Mouse (Mus musculus) kidney, postnatal 0 days (tissue): ENCODE data around the gene Gm12248. TPM values are rescaled to one million over a fixed set of nuclear protein-coding genes. Genes with fewer than 3 reads are reported as not detected.
A peak's percentile ranks its signal among the peaks of the same experiment; 100 is the strongest.

Experiments used
- ATAC-seq: fragments of 200-750 bp; cut with Nextera tagmentation; replicated peaks from 2 replicates; pipeline ENCODE4 v1.8.0; 2017; ENCODE audit warnings: low read depth, moderate number of reproducible peaks, moderate TSS enrichment, moderate library complexity; ENCODE audit not compliant: low FRiP score
- DNase-seq: peaks from one replicate; pipeline ENCODE4 v3.0.0-alpha.2; 2016; ENCODE audit warnings: low spot score
- H3K27ac ChIP-seq: fragments of 300-500 bp; sonication (generic); 2 replicates; pipeline ENCODE4 v1.5.1; 2014; ENCODE audit warnings: mild to moderate bottlenecking
- H3K27me3 ChIP-seq: fragments of 300-500 bp; sonication (generic); 2 replicates; pipeline ENCODE4 v1.6.1; 2014; ENCODE audit warnings: low read length, mixed read lengths; ENCODE audit not compliant: insufficient read depth
- H3K36me3 ChIP-seq: fragments of 300-500 bp; sonication (generic); 2 replicates; pipeline ENCODE4 v1.6.1; 2014; ENCODE audit warnings: low read length, mixed read lengths; ENCODE audit not compliant: insufficient read depth
- H3K4me1 ChIP-seq: fragments of 300-500 bp; sonication (generic); replicated peaks from 2 replicates; pipeline ENCODE4 v1.6.1; 2014; ENCODE audit warnings: antibody characterized with exemption, low read length, mixed read lengths; ENCODE audit not compliant: insufficient read depth
- H3K4me2 ChIP-seq: fragments of 300-500 bp; sonication (generic); 2 replicates; pipeline ENCODE4 v1.6.1; 2014; ENCODE audit warnings: mild to moderate bottlenecking, low read length, moderate library complexity, mixed read lengths
- H3K4me3 ChIP-seq: fragments of 300-500 bp; sonication (generic); replicated peaks from 2 replicates; pipeline ENCODE4 v1.5.1; 2014; ENCODE audit warnings: low read depth, low read length
- H3K9ac ChIP-seq: fragments of 300-500 bp; sonication (generic); 2 replicates; pipeline ENCODE4 v1.6.1; 2014; ENCODE audit warnings: low read depth, low read length
- H3K9me3 ChIP-seq: fragments of 300-500 bp; sonication (generic); replicated peaks from 2 replicates; pipeline ENCODE4 v1.6.1; 2016; ENCODE audit warnings: low read length, inconsistent platforms, mixed read lengths
- CTCF ChIP-seq: IDR thresholded peaks from 2 replicates; pipeline ENCODE4 v1.5.1; 2016; ENCODE audit warnings: antibody characterized with exemption, low read depth, mild to moderate bottlenecking, moderate library complexity
- WGBS: fragments of 180-500 bp; shearing (Covaris S2); extraction: QIAGEN DNeasy Blood & Tissue Kit; methylation state at CpG from one replicate; pipeline ENCODE4 v1.1.7; 2014; 5-methylcytosine and 5-hydroxymethylcytosine counted together
- polyA plus RNA-seq: library from polyadenylated mRNA; unstranded; fragments of >200 nt; fragmentation: Nextera tagmentation; extraction: Ambion mirVana; gene quantifications from 2 replicates; pipeline ENCODE4 v1.2.1, GENCODE M21; 2015

The Gm12248 gene
- polyA plus RNA-seq = not detected in 2 replicates

DNA sequence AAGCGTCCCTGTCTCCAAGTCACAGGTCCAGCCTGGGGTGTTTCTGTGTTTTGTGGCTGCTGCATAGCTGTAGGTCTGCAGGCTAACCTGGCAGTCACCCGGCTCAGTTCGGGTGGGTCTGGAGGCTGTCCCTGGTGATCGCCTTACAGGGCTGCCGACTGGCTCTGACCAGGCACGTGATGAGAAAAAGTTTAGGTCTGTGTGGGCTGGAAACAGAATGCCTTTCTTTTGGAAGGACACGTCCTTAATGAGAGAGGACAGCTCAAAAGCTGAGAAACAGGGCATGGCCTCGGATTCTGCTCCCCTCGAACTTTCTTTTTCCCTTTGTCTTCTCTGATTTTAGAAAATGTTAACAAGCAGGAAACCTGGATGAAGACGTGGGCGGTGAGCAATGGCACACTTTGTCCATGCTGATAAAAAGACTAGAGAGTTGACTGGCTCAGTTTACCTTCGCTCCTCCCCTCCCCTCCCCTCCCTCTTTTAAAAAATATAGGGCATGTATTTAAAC is at the start of gene Gm12248:
Gene Gm12248 (minus strand): TSS at position 114 of the 508 bp plus-strand sequence.
- peak within 1 kb of the TSS; percentile 40 for H3K4me2 ChIP-seq
- H3K9me3 ChIP-seq = no peaks in the 10 kb centered on the region
- no peak for TF ChIP-seq CTCF
- no peak within 1 kb of the TSS for H3K27ac ChIP-seq
- H3K4me1 ChIP-seq = peaks cover 3% of the 10 kb centered on the region; the same call in 1 of the 2 replicates
- 0 out of 2 replicates have a peak within 1 kb of the TSS, but pooled peaks have one; percentile 9 for H3K9ac ChIP-seq
- WGBS = 11% methylated on average over 12 of the region's 12 CpGs
- peak; percentile 55; the same call in 1 of the 2 replicates for ATAC-seq
- peak; percentile 76 for DNase-seq
- no peaks in the 10 kb centered on the region for H3K27me3 ChIP-seq
- no peaks in the 10 kb centered on the region for H3K36me3 ChIP-seq
- H3K4me3 ChIP-seq = peak within 1 kb of the TSS; percentile 14; the same call in 1 of the 2 replicates

DNA sequence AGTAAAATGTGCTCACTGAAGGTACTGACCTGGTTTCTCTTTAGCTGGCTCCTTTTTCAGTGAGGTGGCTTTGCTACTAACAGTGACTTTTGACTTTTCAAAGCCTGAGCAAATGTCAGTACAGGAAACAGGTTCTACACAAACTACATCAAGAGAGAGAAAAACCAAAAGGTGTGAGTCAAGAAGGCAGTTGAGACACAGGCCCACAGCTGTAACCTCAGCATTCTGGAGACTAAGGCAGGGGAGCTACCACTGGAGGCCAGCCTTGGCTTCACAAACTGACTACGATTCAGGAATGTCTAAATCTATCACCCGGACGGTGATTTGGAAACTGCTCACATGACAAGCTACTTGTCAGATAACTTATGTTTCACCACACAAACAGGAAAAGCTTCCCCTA is 46.5 kb upstream of the Gm12248 start:
- Histone ChIP-seq H3K36me3 (peaks cover 69% of the 10 kb centered on the region), H3K4me3 (no peak overlapping the region), H3K4me1 (no peaks in the 10 kb centered on the region), H3K27ac (no peak overlapping the region), H3K9ac (no peak overlapping the region), H3K27me3 (no peaks in the 10 kb centered on the region), H3K9me3 (no peaks in the 10 kb centered on the region), H3K4me2 (no peak overlapping the region)
- no peak for TF ChIP-seq CTCF
- DNase-seq (no peak), ATAC-seq (no peak)
- 77% methylated on average over 3 of the region's 3 CpGs for WGBS

DNA sequence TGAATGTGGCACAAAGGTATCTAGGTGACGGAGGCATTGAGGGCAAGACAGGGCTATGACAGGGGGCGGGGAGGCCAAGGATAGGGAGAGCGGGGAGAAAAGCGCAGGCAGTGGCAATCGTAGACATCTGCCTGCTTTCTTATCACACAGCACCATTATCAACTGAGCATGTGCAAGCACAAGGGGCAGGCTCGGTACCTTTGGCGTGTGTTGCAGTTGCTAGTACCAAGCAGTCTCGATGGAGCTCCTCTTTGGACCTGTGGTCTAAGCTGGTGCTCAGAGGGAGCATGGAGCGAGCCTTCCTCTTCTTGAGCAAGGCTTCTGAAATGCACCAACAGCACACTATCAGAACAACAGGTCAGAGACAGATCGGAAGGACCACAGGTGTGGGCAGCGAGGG is 45.9 kb upstream of the Gm12248 start:
- Histone ChIP-seq H3K27me3 (no peaks in the 10 kb centered on the region), H3K4me3 (no peak overlapping the region), H3K4me1 (no peaks in the 10 kb centered on the region), H3K9ac (no peak overlapping the region), H3K36me3 (peaks cover 70% of the 10 kb centered on the region), H3K9me3 (no peaks in the 10 kb centered on the region), H3K27ac (no peak overlapping the region), H3K4me2 (no peak overlapping the region)
- WGBS = 93% methylated on average over 11 of the region's 11 CpGs
- DNase-seq = no peak
- no peak for ATAC-seq
- TF ChIP-seq CTCF = no peak

DNA sequence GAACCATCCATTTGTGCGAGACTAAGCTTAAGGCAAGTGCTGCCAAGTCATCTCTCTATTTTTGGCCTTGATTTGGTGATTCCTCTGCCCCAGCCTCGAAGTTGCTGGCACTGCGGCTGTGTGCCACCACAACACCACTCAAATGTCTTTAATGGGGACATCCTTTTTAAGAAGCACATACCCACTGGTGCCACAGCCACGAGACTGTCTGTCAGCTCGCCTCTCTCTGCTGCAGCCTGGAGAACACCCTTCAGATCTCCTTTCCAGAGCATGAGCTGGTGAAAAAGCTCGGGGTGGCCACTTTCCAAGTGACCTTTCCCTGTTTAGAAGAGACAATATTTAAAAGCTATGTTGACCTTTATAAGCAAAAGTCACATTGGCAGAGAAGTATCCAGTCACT is 43.7 kb upstream of the Gm12248 start:
- DNase-seq = no peak
- Histone ChIP-seq H3K4me1 (no peaks in the 10 kb centered on the region), H3K4me2 (no peak overlapping the region), H3K36me3 (peaks cover 70% of the 10 kb centered on the region), H3K27ac (no peak overlapping the region), H3K9ac (no peak overlapping the region), H3K4me3 (no peak overlapping the region), H3K9me3 (no peaks in the 10 kb centered on the region), H3K27me3 (no peaks in the 10 kb centered on the region)
- no peak for ATAC-seq
- 87% methylated on average over 6 of the region's 6 CpGs for WGBS
- no peak for TF ChIP-seq CTCF

DNA sequence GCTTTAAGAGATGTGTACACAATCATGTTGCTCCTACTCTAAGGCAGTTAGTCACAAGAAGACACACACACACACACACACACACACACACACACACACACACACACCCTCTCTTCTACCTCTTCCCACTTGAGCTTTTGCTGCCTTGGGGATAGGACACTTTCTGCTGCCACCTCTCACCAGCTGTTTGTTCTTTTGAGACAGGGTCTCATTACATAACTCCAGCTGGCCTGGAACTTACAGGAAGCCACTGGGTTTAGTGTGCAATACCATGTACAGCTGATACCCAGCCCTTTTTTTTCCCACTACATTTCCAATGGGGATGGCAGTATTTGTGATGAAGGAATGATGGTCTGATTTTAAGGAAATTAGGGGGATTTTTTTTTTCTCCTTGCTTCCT is 42.4 kb upstream of the Gm12248 start:
- Histone ChIP-seq H3K36me3 (peaks cover 68% of the 10 kb centered on the region), H3K4me2 (no peak overlapping the region), H3K9ac (no peak overlapping the region), H3K27ac (no peak overlapping the region), H3K9me3 (no peaks in the 10 kb centered on the region), H3K4me1 (no peaks in the 10 kb centered on the region), H3K4me3 (no peak overlapping the region), H3K27me3 (no peaks in the 10 kb centered on the region)
- TF ChIP-seq CTCF = no peak
- DNase-seq (no peak), ATAC-seq (no peak)

DNA sequence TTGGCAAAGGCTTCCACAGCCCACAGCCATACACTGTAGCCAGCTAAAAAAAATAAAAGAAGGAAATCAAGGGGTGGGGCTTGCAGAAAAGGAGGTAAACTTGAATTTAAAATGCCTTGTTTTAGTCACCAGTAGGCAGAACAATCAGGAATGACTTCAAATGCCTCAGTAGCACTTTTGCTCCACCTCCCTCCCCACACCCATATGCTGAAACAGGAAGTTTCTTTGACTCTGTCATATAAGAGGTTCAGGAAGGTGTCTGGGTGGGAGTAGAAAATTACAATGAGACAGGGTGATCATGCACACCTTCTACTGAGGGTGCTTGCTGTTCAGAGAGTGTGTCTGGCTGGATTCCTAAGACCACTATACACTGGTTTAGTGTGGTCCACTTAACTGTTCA is 41.9 kb upstream of the Gm12248 start:
- no peak for DNase-seq
- peaks cover 68% of the 10 kb centered on the region for H3K36me3 ChIP-seq
- H3K27ac ChIP-seq = no peak overlapping the region
- no peak overlapping the region for H3K4me2 ChIP-seq
- H3K9me3 ChIP-seq = no peaks in the 10 kb centered on the region
- TF ChIP-seq CTCF = no peak
- no peak for ATAC-seq
- no peaks in the 10 kb centered on the region for H3K4me1 ChIP-seq
- no peak overlapping the region for H3K4me3 ChIP-seq
- no peak overlapping the region for H3K9ac ChIP-seq
- H3K27me3 ChIP-seq = no peaks in the 10 kb centered on the region

DNA sequence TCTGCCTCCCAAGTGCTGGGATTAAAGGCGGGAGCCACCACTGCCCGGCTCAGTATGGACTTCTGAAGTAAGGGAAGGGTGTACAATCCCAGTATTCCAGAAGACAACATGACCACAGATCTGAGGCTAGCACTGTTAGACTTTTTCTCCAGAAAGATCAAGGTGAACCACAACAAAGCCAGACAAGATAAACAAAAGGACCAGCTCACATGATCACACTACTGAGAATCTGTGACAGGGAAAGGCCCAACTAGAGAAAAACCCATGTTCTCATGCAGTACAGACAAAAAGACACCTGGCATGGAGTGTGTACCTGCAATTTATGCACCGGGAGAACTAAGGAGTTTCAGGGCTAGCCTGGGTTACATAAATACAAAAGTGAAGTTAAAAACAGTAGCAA is 39.1 kb upstream of the Gm12248 start:
- 90% methylated on average over 3 of the region's 3 CpGs for WGBS
- Histone ChIP-seq H3K9me3 (no peaks in the 10 kb centered on the region), H3K4me3 (no peak overlapping the region), H3K27me3 (no peaks in the 10 kb centered on the region), H3K27ac (no peak overlapping the region), H3K36me3 (peaks cover 70% of the 10 kb centered on the region), H3K9ac (no peak overlapping the region), H3K4me2 (no peak overlapping the region), H3K4me1 (no peaks in the 10 kb centered on the region)
- DNase-seq (no peak), ATAC-seq (no peak)
- TF ChIP-seq CTCF = no peak
